Mouse (Mus musculus): ENCODE data around the gene Galc. TPM values are rescaled to one million over a fixed set of nuclear protein-coding genes. Genes with fewer than 3 reads are reported as not detected.
A peak's percentile ranks its signal among the peaks of the same experiment; 100 is the strongest.

Galc gene
- polyA plus RNA-seq, 1 experiment from 2014 or later = 7.5 TPM

- Histone ChIP-seq H3K4me3 (ENCODE audit: low read depth, low read length) (no peak overlapping the region), H3K27ac (replicated peaks; ENCODE audit: low read depth, low read length) (no peak overlapping the region), H3K4me1 (ENCODE audit: control insufficient read depth, insufficient read depth, low read length) (no peaks in the 10 kb centered on the region; the same call in 1 of the 2 replicates), H3K9me3 (ENCODE audit: control insufficient read depth, low read length) (no peaks in the 10 kb centered on the region), H3K4me2 (ENCODE audit: low read depth, low read length) (no peak overlapping the region), H3K9ac (ENCODE audit: low read depth, low read length) (no peak overlapping the region), H3K36me3 (ENCODE audit: control insufficient read depth, insufficient read depth, low read length) (no peaks in the 10 kb centered on the region), H3K27me3 (replicated peaks; ENCODE audit: control insufficient read depth, insufficient read depth, low read length) (no peaks in the 10 kb centered on the region)
- DNase-seq (ENCODE audit: low spot score) (peak; percentile 24), ATAC-seq (ENCODE audit: low read depth) (peak; percentile 37; the same call in 1 of the 2 replicates)
- 42% methylated on average over 3 of the region's 3 CpGs for WGBS
Measured at GRCm38 (mm10) chr12:98283487-98283860, 24.2 kb upstream of the Galc start.

GRCm38 (mm10) chr12:98282776-98283486 lies 23.7 kb upstream of the Galc start:
- H3K4me1 ChIP-seq (ENCODE audit: control insufficient read depth, insufficient read depth, low read length) = no peaks in the 10 kb centered on the region; the same call in 1 of the 2 replicates
- no peaks in the 10 kb centered on the region for H3K36me3 ChIP-seq (ENCODE audit: control insufficient read depth, insufficient read depth, low read length)
- H3K9me3 ChIP-seq (ENCODE audit: control insufficient read depth, low read length) = no peaks in the 10 kb centered on the region
- 68% methylated on average over 14 of the region's 14 CpGs for WGBS
- H3K27ac ChIP-seq (replicated peaks; ENCODE audit: low read depth, low read length) = no peak overlapping the region
- no peak overlapping the region for H3K4me2 ChIP-seq (ENCODE audit: low read depth, low read length)
- H3K4me3 ChIP-seq (ENCODE audit: low read depth, low read length) = no peak overlapping the region
- ATAC-seq (ENCODE audit: low read depth) (no peak), DNase-seq (ENCODE audit: low spot score) (no peak)
- no peaks in the 10 kb centered on the region for H3K27me3 ChIP-seq (replicated peaks; ENCODE audit: control insufficient read depth, insufficient read depth, low read length)
- H3K9ac ChIP-seq (ENCODE audit: low read depth, low read length) = no peak overlapping the region

- no peak overlapping the region for H3K27ac ChIP-seq (replicated peaks; ENCODE audit: low read depth, low read length)
- no peaks in the 10 kb centered on the region for H3K27me3 ChIP-seq (replicated peaks; ENCODE audit: control insufficient read depth, insufficient read depth, low read length)
- H3K4me3 ChIP-seq (ENCODE audit: low read depth, low read length) = no peak overlapping the region
- DNase-seq (ENCODE audit: low spot score) = no peak
- ATAC-seq (ENCODE audit: low read depth) = no peak
- no peak overlapping the region for H3K9ac ChIP-seq (ENCODE audit: low read depth, low read length)
- 66% methylated on average over 8 of the region's 8 CpGs for WGBS
- no peaks in the 10 kb centered on the region for H3K9me3 ChIP-seq (ENCODE audit: control insufficient read depth, low read length)
- no peaks in the 10 kb centered on the region for H3K36me3 ChIP-seq (ENCODE audit: control insufficient read depth, insufficient read depth, low read length)
- H3K4me1 ChIP-seq (ENCODE audit: control insufficient read depth, insufficient read depth, low read length) = no peaks in the 10 kb centered on the region; the same call in 1 of the 2 replicates
- no peak overlapping the region for H3K4me2 ChIP-seq (ENCODE audit: low read depth, low read length)
Measured at GRCm38 (mm10) chr12:98280996-98281395, 21.7 kb upstream of the Galc start.

GRCm38 (mm10) chr12:98280530-98280929 lies 21.3 kb upstream of the Galc start:
- ATAC-seq (ENCODE audit: low read depth) = no peak

GRCm38 (mm10) chr12:98272433-98272832 lies 13.2 kb upstream of the Galc start:
- 64% methylated on average over 7 of the region's 7 CpGs for WGBS
- Histone ChIP-seq H3K27ac (replicated peaks; ENCODE audit: low read depth, low read length) (no peak overlapping the region), H3K9ac (ENCODE audit: low read depth, low read length) (no peak overlapping the region), H3K4me2 (ENCODE audit: low read depth, low read length) (no peak overlapping the region), H3K27me3 (replicated peaks; ENCODE audit: control insufficient read depth, insufficient read depth, low read length) (no peaks in the 10 kb centered on the region), H3K4me1 (ENCODE audit: control insufficient read depth, insufficient read depth, low read length) (no peaks in the 10 kb centered on the region), H3K36me3 (ENCODE audit: control insufficient read depth, insufficient read depth, low read length) (no peaks in the 10 kb centered on the region), H3K9me3 (ENCODE audit: control insufficient read depth, low read length) (no peaks in the 10 kb centered on the region), H3K4me3 (ENCODE audit: low read depth, low read length) (no peak overlapping the region)
- no peak for ATAC-seq (ENCODE audit: low read depth)
- DNase-seq (ENCODE audit: low spot score) = no peak

More at GRCm38 (mm10) chr12:98280530-98280929, 21.3 kb upstream of the Galc start:
- Histone ChIP-seq H3K27ac (replicated peaks; ENCODE audit: low read depth, low read length) (no peak overlapping the region), H3K4me2 (ENCODE audit: low read depth, low read length) (no peak overlapping the region), H3K9ac (ENCODE audit: low read depth, low read length) (no peak overlapping the region), H3K27me3 (replicated peaks; ENCODE audit: control insufficient read depth, insufficient read depth, low read length) (no peaks in the 10 kb centered on the region), H3K4me1 (ENCODE audit: control insufficient read depth, insufficient read depth, low read length) (no peaks in the 10 kb centered on the region; the same call in 1 of the 2 replicates), H3K9me3 (ENCODE audit: control insufficient read depth, low read length) (no peaks in the 10 kb centered on the region), H3K36me3 (ENCODE audit: control insufficient read depth, insufficient read depth, low read length) (no peaks in the 10 kb centered on the region), H3K4me3 (ENCODE audit: low read depth, low read length) (no peak overlapping the region)
- WGBS = 29% methylated on average over 5 of the region's 5 CpGs
- peak; percentile 59 for DNase-seq (ENCODE audit: low spot score)

- H3K36me3 ChIP-seq (ENCODE audit: control insufficient read depth, insufficient read depth, low read length) = no peaks in the 10 kb centered on the region
- no peak overlapping the region for H3K4me3 ChIP-seq (ENCODE audit: low read depth, low read length)
- ATAC-seq (ENCODE audit: low read depth) (no peak), DNase-seq (ENCODE audit: low spot score) (no peak)
- no peak overlapping the region for H3K9ac ChIP-seq (ENCODE audit: low read depth, low read length)
- WGBS = 60% methylated on average over 12 of the region's 12 CpGs
- no peaks in the 10 kb centered on the region for H3K27me3 ChIP-seq (replicated peaks; ENCODE audit: control insufficient read depth, insufficient read depth, low read length)
- H3K9me3 ChIP-seq (ENCODE audit: control insufficient read depth, low read length) = no peaks in the 10 kb centered on the region
- no peak overlapping the region for H3K27ac ChIP-seq (replicated peaks; ENCODE audit: low read depth, low read length)
- no peak overlapping the region for H3K4me2 ChIP-seq (ENCODE audit: low read depth, low read length)
- no peaks in the 10 kb centered on the region for H3K4me1 ChIP-seq (ENCODE audit: control insufficient read depth, insufficient read depth, low read length)
Measured at GRCm38 (mm10) chr12:98270810-98271566, 11.7 kb upstream of the Galc start.

GRCm38 (mm10) chr12:98269791-98270745 lies 10.8 kb upstream of the Galc start:
- Histone ChIP-seq H3K27ac (replicated peaks; ENCODE audit: low read depth, low read length) (no peak overlapping the region), H3K4me1 (ENCODE audit: control insufficient read depth, insufficient read depth, low read length) (no peaks in the 10 kb centered on the region), H3K36me3 (ENCODE audit: control insufficient read depth, insufficient read depth, low read length) (no peaks in the 10 kb centered on the region), H3K9ac (ENCODE audit: low read depth, low read length) (no peak overlapping the region), H3K9me3 (ENCODE audit: control insufficient read depth, low read length) (no peaks in the 10 kb centered on the region), H3K4me2 (ENCODE audit: low read depth, low read length) (no peak overlapping the region), H3K4me3 (ENCODE audit: low read depth, low read length) (no peak overlapping the region), H3K27me3 (replicated peaks; ENCODE audit: control insufficient read depth, insufficient read depth, low read length) (no peaks in the 10 kb centered on the region)
- ATAC-seq (ENCODE audit: low read depth) (no peak), DNase-seq (ENCODE audit: low spot score) (peak; percentile 16)
- 77% methylated on average over 17 of the region's 17 CpGs for WGBS

Data from embryonic facial prominence, embryonic 14.5 days (tissue).